Mouse (Mus musculus): ENCODE measurements around the gene Palm3. TPM values are rescaled to one million over a fixed set of nuclear protein-coding genes. Genes with fewer than 3 reads are reported as not detected.

Gene Palm3
- total and polyA plus RNA-seq, 3 experiments, result 0.26 to 2.5 (median 0.59) TPM

DNA sequence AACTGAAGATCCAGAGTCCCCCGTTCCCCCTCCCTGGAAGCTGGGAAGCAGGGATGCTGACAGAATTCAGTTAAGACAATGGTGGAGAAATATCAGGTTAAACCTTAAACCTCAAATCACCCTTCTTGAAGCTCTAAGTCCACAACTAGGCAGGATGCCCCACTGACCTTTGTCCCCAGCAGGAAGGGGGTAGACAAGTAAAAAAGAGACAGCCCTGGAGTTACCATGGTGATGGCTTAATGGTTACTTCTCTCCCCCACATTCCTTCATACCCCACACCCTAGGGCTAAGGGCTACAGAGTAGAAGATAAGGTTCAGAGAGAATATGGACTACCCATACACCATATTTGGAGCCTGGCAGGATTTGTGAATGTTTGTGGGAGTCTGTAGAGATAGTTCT lies 2.4 kb downstream of the Palm3 start:
- DNase-seq, result no peak

DNA sequence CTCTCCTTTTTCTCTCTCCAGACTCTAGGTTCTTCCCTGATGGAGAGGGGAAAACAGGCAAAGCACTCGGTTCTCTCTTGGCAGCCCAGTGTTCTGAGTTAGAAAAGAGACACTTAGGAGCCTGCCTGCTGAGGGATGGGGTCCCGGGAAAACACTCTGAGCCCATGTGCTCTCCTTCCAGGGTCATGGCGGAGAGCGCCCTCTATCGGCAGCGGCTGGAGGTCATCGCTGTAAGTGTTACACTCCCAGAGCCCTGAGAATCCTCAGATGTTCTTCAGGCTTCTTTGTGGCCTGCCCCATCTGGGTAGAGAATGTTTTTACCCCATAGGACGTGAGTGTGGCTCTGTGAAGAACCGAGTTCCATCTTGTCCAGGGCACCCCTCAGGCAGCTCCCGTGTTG lies 2.9 kb downstream of the Palm3 start:
- DNase-seq, result no peak

DNA sequence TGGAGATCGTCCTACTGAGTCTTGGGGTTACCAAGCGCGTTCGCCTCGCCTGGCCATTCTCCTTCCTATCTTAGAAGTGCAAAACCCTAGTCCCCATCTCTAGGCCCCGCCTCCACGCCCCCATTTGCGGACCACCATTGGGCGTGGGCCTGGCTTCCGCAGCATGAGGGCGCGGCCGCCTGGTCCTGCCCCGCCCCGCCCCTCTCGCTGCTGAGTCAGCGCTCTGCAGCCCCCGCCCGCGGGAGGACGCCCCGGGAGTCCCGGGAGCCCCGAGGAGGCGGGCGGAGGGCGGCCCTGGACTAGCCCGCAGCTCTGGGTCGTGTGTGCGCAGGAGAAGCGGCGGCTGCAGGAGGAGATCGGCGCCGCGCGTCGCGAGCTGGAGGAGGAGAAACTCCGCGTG lies 4.6 kb downstream of the Palm3 start:
- DNase-seq, result peak; percentile 71

DNA sequence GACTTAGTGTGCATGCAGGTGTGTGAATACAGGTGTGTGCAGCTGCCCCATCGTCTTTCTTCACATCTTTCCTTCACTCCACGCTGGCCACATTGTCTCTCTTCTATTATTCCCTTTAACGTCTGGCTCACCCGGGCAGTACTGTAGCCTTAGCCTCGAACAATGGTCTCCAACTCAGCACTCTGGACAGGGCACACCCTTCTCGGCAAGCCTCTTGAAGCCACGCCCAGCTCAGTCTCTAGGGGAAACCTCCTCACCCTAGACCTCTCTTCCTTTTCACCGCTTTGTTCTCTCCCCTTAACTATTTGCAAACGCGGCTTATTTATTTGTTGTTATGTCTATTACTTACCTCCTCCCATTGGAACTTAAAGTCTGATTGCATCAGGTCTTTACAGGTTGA lies 6.2 kb downstream of the Palm3 start:
- no peak for DNase-seq

DNA sequence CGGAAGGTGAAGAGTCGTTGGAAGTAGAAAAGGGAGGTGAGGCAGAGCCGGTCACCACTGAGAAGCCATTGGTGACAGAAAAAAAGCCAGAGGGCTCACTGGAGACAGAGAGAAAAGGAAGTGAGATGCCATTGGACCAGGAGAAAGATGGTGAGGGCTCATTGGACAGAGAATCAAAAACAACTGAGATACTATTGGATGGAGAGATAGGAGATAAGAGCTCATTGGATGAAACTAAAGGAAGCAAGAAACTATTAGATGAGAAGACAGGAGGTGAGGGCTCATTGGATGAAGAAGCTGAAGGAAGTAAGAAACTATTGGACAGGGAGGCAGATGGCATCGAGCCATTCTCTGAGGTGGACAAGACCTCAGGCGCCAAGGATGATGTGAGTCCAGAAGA lies 8.0 kb downstream of the Palm3 start:
- DNase-seq, result no peak

DNA sequence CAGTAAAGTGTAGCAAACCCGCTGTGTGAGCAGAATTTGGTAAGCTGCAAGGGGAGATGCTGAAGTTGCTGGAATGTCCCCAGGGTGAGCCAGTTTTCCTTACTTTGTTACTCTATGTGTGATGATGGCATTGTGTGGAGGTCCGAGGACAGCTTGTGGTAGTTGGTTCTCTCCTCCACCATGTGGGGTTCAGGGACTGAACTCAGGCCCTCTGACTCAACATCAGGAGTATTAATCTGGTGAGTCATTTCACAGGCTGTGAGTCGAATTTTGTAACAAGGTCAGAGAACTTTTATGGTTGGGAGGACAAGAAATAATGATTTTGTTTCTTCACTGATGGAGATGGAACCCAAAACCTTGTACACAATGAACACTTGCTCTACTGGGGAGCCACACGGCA lies 11.5 kb downstream of the Palm3 start:
- DNase-seq, result peak; percentile 75

DNA sequence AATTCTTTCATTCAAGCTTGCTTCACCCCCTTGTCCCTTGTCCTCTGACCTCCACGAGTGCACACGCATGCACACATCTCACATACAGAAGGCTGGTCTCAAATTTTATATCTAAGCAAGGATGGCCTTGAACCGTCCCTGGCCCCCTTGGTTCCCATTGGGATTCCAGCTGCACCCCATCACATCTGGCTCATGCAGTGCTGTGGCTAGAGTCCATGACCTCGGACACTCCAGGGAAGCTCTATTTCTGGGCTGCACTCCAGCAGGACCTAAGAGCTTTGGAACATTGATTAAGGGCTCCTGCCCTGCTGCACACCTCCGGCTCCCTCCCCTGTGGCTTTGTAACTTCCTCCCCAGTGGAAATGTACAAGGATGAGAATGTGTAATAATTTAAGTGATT lies 16.7 kb downstream of the Palm3 start:
- DNase-seq, result peak; percentile 80

DNA sequence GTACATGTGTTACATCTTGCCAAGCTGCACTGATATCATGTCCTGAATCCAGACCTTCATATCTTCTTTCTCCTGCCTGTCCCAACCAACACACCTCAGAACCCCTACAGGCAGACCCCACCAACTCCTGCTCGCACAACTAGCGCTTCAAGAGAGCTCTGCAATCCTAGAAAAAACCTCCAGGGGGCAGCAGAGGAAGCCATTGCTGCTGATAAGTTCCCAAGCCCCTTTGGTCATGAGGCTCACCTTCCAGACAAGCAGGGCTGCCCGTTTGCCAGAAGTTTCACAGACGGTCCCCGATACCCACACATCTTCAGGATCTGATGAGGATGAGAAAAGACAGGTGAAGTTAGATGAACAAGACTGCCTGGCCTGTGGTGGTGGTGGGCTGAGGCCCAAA lies 17.8 kb downstream of the Palm3 start:
- peak; percentile 70 for DNase-seq

DNA sequence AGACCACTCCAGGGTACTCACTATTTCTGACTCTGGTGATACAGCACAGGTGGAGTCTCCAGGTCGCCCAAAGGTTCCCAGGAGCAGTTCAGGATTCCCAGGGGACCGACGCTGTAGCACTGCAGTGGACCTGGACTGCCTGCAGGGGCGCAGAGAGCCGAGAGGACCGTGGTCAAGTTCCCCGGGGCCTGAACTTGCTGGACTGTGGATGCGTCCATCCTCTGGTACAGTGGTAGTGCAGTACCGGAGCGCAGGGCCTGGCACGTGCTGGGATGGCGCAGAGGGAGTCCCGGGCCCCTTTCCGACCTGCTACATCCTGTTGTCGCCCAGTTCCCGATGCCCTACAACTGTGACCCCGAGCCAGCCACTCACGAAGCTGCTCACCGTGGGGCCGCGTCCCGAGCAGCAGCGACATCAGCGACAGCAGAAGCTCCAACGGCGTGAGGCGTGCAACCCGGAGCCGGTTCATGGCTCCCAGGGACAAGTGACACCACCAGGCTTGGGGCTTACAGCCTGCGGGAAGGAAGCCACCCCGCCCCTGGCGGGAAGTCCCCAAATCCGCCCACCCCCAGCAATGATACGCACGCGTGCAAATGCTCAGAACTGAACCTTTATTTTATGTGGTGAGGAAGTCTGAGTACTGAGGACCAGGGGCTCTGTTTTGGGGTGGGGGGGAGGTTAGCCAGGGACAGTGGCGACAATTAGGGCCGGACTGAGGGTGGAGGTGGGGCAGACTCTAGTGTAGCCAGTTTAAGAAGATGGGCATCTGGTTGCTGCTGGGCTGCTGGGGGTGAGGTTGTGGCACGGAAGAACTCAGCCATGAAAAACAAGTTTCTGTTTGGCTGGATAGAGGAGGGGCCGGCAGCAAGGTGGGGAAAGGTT lies 21.0 kb downstream of the Palm3 start, which contains the start of gene Il27ra:
TSS of gene Il27ra (minus strand) at position 524 of the 882 bp plus-strand sequence.
- peak; percentile 76 for DNase-seq

DNA sequence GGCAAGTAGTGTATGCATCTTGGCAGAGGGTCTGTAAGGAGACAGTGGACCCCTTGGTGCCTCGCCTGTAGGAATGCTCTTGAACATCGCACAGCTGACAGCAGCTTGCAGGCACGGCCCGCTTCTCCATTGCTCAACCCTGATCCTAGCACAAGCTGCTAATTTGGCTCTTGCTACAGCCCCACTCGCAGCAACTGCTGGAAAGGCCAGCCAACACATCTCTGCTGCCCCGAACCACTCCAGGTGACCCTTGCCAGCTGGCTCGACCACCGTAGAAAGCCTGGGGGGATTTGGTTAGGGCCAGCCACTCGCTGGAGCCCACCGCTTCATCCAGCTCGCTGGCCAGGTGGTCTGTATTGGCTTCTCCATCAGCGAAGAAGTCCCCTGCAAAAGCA lies 21.7 kb downstream of the Palm3 start:
- no peak for DNase-seq

DNA sequence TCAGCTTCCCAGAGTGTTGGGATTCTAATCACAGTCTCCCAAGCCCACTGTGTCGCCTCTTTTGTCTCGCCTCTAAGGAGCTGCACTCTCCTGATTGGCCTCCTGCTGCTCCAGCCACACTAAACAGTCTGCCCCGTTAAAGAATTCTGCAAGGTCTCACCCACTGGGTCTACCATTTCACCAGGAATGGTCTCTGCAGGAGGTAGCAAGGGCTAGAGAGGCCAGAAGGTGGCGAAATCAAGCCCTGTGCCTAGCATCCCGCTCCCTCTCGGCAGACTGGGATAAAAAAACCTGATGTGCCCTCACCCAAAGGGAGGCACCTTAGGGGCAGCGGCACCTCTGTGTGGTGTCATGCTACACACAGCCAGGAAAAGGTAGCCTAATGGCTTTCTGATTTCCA lies 22.8 kb downstream of the Palm3 start:
- DNase-seq, result no peak

DNA sequence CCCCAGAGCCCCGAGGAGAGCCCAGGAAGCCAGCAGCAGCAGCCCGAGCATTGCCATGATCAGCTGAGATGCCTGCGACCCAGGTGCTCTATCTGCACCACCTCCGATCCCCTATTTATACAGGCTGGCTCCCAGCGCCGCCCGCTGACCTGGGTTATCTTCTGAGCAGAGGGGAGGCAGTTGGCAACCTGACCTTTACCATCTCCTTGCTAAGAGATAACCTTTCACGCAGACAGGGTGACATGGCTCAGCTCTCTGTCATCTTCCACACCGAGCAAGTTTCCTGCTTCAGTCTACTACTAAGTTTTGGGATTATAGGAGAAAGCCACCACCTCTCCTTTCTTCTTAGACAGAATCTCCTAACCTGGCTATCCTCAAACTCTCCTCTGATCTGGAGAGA lies 23.6 kb downstream of the Palm3 start, which contains the start of gene Rln3:
TSS of gene Rln3 (minus strand) at position 101 of the 400 bp plus-strand sequence.
- no peak for DNase-seq

DNA sequence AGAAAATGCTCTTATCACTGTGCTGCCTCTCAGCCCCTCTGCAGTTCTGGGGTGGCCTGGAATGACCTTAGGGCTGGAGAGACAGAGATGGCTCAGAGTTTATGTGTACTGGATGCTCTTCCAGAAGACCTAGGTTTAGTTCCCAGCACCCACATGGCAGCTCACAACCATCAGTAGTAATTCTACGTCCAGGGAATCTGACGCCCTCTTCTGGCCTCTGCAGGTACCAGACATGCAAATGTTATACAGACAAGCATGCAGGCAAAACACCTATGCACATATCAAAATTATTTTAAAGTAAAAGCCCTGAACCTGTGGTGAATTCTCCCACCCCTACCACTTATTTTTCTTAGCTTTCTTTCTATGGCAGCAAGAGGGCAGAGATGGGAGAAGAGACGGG lies 25.2 kb downstream of the Palm3 start:
- DNase-seq, result no peak

DNA sequence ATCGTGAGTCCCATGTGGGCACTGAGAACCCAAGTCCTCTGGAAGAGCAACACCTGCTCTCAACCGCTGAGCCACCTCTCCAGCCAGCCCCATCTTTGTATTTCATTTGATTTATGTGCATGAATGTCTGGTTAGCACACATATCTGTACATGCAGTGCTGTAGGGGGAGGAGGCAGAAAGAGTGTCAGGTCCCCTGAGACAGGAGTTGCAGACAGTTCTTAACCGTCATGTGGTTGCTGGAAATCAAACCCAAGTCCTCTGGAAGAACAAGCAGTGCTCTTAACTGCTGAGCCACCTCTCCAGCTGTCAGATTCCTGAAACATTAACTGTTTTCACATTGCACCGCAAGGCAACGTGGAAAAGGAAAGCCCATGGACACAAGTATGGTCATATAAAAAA lies 26.9 kb downstream of the Palm3 start:
- DNase-seq, result no peak

DNA sequence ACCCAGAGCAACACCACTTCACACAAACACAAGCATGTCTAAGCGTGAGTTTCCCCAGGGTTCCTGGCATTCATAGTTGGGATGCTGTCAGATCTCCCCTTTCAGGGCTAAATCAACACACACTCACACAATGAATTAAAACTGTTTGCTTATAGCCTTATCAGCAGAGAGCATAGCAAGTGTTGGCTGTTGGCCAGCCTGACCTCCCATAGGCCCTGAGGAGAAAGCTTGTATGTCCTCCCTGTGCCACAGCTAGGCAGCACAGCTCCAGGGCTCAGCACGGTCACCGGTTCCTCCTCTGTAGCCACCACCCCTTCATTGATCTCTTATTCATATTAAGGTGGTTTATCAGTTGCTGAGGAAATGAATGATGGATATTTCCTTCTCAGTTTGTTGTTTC lies 31.5 kb downstream of the Palm3 start:
- no peak for DNase-seq

DNA sequence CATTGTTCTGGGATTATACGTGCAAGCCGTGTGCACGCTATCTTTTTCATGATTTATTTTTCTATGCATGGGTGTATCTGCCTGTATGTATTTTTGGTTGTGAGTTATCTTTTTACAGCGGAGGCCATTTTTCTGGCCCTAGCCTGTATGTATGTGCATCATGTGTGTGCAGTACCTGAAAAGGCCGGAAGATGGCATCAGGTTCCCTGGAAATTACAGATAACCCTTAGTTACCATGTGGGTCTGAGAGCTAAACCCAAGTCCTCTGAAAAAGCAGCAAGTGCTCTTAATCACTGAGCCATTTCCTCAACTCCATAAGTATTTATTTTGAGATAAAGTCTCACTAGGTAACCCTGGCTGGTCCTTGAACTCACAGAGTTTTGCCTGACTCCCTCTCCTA lies 32.0 kb downstream of the Palm3 start:
- no peak for DNase-seq

DNA sequence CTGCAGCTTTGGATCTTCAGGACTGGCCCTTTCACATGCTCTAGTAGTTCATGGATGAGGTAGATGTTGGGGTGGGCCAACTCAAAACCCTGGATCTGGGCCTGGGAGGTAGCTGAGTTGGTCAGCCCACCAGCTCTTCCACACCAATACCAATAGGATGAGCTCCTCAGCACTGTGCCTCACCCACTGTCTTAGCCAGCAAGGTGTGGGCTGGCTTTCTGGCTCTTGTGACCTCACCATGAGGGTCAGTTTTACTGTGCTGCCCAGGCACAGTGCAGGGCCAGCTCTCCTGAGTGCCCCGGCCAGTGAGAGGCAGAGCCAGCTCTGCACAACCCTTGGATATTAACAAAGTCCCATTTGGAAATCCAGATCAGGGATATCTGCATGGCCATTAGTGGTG lies 36.6 kb downstream of the Palm3 start:
- DNase-seq, result no peak

DNA sequence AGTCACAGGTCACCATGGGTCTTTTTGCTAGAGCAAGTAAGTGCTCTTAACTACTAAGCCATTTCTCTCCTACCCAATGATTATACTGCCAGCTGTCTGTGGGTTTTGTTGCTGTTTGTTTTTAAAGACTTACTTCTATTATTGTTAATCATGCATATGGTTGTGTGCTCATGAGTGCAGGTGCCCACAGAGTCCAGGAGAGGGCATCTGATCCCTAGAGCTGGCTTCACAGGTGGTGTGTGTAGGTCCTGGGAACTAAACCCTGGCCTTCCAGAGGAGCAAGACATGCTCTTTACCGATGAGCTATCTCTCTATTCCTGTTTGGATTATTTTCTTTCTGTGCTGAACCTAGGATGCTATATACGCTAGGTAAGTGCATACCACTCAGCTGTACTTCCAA lies 38.0 kb downstream of the Palm3 start:
- DNase-seq, result no peak

DNA sequence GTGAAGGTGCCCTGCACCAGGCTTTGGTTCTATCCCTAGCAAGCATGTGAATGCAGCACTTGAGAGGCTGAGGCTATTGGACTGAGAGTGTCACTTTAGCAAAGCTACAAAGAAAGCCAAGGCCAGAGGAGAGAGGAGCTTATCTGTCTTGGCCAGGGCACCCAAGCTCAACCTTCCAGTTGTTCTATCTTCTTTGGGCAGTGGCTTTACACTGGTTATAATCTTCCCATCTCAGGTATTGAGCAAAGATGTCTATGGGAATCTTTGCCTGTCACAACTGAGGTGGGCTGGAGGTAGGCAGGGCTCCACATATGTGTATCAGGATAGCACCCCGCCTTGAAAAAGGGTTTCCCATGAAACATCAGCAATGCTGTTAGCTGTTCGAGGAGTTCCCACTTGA lies 39.0 kb downstream of the Palm3 start:
- DNase-seq, result no peak

DNA sequence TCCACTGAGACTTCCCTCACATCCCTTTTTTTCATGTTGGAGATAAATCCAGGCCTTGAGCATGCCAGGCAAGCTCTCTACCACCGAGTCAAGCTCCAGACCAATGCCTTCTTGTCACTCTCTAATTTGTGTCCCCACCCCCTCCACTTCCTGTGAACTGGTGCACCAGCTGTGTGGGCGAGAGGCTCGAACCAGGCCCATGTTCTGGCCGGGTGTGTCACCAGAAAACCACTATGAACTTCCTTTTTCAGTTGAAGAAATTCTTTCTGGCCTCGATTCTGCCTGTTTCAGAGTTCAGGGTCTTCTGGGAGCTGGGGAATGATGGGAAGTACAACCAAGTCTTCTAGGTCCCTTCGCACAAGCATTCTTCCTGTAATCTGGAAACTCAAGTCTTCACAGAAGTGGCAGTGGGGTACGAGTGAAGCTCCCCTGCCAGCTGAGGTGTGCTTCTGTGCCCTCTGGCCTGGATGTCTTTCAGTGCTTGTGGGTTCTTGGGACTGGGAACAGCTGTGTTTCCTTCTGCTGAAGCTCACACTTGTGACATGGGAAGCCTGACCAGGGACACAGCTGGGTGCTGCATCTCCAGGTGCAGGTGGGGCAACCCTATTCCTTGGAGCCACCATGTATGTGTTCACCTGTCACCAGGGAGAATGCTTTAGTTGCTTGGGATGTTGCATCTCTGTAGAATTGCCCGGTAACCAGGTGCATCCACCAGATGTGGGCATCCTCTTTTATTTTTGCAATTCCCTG lies 42.8 kb downstream of the Palm3 start:
- no peak for DNase-seq

DNA sequence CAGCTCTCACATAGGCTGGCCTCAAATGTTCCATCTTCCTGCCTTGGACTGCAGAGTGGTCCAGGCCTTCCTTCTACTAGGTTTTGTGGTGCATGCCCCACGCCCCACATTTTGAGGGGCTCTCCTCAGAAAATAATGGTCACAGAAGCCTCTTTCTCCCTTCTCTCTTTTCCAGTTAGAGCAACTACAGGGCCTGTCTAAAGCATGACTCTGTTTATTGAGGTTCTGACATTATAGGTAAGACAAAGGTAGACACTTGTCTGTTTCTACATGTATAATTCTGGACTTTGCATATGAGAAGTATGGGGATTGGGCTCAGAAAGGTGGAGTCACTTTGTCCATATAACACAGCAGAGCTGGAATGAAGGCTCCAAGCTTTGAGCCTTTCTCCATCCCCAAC lies 43.8 kb downstream of the Palm3 start, which contains the start of gene Gm10643:
TSS of gene Gm10643 (minus strand) at position 101 of the 400 bp plus-strand sequence.
- no peak for DNase-seq

DNA sequence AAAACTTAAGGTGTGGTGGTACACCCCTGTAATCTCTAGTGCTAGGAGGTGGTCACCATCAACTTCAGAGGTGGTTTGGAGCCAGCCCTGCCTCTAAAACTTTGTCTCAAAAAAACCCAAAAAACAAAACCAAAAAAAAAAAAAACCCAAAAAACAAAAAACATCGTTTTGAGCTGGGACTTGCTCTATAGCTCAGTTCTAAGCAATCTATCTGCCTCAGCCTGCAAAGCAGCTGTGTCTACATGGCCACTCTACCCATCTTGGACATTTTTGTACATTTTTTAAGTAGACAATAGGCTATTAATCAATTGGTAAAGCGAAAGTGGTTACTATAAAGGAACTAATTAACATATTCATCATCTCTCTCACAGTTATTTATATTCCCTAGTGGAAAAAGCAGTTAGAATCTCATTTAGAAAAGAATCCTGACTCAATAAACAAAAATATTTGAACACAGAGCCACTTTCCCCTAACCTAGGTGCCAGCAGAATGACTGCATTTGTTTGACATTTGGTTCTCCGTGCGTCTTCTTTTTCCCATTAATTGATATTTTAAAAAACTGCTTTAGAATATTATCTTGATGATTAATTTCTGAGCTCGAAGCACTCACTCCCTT lies 44.3 kb downstream of the Palm3 start:
- no peak for DNase-seq

All from adrenal gland, adult 2 months (tissue).